Comparison of ENCODE assay signal across 8 mouse cellular contexts in the genomic region with DNA sequence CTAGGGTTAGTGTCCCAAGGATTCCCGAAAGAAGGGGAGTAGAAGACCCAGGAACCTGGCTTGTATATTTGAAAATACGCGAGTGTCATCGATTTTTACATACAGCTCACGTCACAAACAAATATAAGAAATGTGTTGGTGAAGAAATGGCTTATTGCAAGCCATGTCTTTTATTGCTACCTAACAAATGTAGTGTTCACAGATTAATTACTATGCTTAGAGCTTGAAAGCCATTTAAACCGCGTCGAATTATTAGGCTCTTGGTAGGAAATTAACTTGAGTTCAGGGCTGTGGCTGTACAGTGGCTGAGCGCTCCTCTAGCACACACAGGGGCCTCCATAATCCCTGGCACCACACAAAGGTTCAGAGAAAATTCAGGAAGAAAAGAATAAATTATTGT. TPM values are rescaled to one million over a fixed set of nuclear protein-coding genes. Genes with fewer than 3 reads are reported as not detected.
DNase-seq lines count a peak whose midpoint lies in the region; ATAC-seq lines count a peak whose summit lies in the region.

No protein-coding gene starts in this region.

- 13% methylated on average over 9 of the region's 9 CpGs for WGBS in lung, embryonic 16.5 days
- 13% methylated on average over 9 of the region's 9 CpGs for WGBS in intestine, embryonic 16.5 days
- 10% methylated on average over 9 of the region's 9 CpGs for WGBS in neural tube, embryonic 14.5 days

- peak overlapping the region; percentile 99 for H3K27ac ChIP-seq in lung, embryonic 16.5 days (ENCODE audit: low read length)
- peak overlapping the region; percentile 99 for H3K27ac ChIP-seq in intestine, embryonic 16.5 days (ENCODE audit: low read length)
- H3K27ac ChIP-seq in neural tube, embryonic 14.5 days (ENCODE audit: low read depth, low read length), result peak overlapping the region; percentile 98

- peaks cover 13% of the 10 kb centered on the region for H3K4me1 ChIP-seq in lung, embryonic 16.5 days (replicated peaks; ENCODE audit: control insufficient read depth, insufficient read depth, low read length)
- peaks cover 3% of the 10 kb centered on the region; the same call in 1 of the 2 replicates for H3K4me1 ChIP-seq in intestine, embryonic 16.5 days (ENCODE audit: control insufficient read depth, insufficient read depth, low read length)
- H3K4me1 ChIP-seq in neural tube, embryonic 14.5 days (ENCODE audit: control insufficient read depth, insufficient read depth, low read length), result peaks cover 11% of the 10 kb centered on the region

- ATAC-seq in lung, embryonic 16.5 days (ENCODE audit: low read depth), result no peak
- peak; percentile 19; the same call in 1 of the 2 replicates for ATAC-seq in intestine, embryonic 16.5 days
- ATAC-seq in neural tube, embryonic 14.5 days (ENCODE audit: low read depth), result no peak

- peak overlapping the region; percentile 97 for H3K9ac ChIP-seq in lung, embryonic 16.5 days (ENCODE audit: low read length)
- peak overlapping the region; percentile 100 for H3K9ac ChIP-seq in intestine, embryonic 16.5 days (ENCODE audit: low read depth, low read length)
- peak overlapping the region; percentile 95 for H3K9ac ChIP-seq in neural tube, embryonic 14.5 days (replicated peaks; ENCODE audit: low read depth, low read length)

- H3K27me3 ChIP-seq in lung, embryonic 16.5 days (ENCODE audit: control insufficient read depth, insufficient read depth, low read depth, low read length), result no peaks in the 10 kb centered on the region
- H3K27me3 ChIP-seq in intestine, embryonic 16.5 days (replicated peaks; ENCODE audit: control insufficient read depth, insufficient read depth, low read length), result no peaks in the 10 kb centered on the region
- no peaks in the 10 kb centered on the region for H3K27me3 ChIP-seq in neural tube, embryonic 14.5 days (ENCODE audit: control insufficient read depth, insufficient read depth, low read length)

- peak; percentile 7 for DNase-seq in adrenal gland, adult 2 months
- DNase-seq in adrenal gland, postnatal 25 days, result no peak
- DNase-seq in lung, postnatal 36 days, result no peak
- DNase-seq in gastrocnemius, postnatal 25 days, result no peak
- no peak for DNase-seq in gastrocnemius, adult 8-10 months (ENCODE audit: low spot score in 2 of 2)

- peak overlapping the region; percentile 100 for H3K4me3 ChIP-seq in lung, embryonic 16.5 days (ENCODE audit: low read length)
- H3K4me3 ChIP-seq in intestine, embryonic 16.5 days (ENCODE audit: low read length), result peak overlapping the region; percentile 99
- H3K4me3 ChIP-seq in neural tube, embryonic 14.5 days (ENCODE audit: low read depth, low read length), result peak overlapping the region; percentile 100

- no peaks in the 10 kb centered on the region for H3K9me3 ChIP-seq in lung, embryonic 16.5 days (ENCODE audit: control insufficient read depth, low read length)
- no peaks in the 10 kb centered on the region for H3K9me3 ChIP-seq in intestine, embryonic 16.5 days (ENCODE audit: control insufficient read depth, low read length)
- no peaks in the 10 kb centered on the region for H3K9me3 ChIP-seq in neural tube, embryonic 14.5 days (ENCODE audit: control insufficient read depth, low read length)

- H3K36me3 ChIP-seq in lung, embryonic 16.5 days (ENCODE audit: control insufficient read depth, insufficient read depth, low read length), result no peaks in the 10 kb centered on the region
- no peaks in the 10 kb centered on the region for H3K36me3 ChIP-seq in intestine, embryonic 16.5 days (ENCODE audit: control insufficient read depth, insufficient read depth, low read length)
- H3K36me3 ChIP-seq in neural tube, embryonic 14.5 days (ENCODE audit: control insufficient read depth, insufficient read depth, low read length), result no peaks in the 10 kb centered on the region

- peak overlapping the region; percentile 80 for H3K4me2 ChIP-seq in lung, embryonic 16.5 days (ENCODE audit: low read depth, low read length)
- peak overlapping the region; percentile 46 for H3K4me2 ChIP-seq in intestine, embryonic 16.5 days (ENCODE audit: low read depth, low read length)
- H3K4me2 ChIP-seq in neural tube, embryonic 14.5 days (ENCODE audit: low read depth, low read length), result peak overlapping the region; percentile 89

RNA-seq across cellular contexts. Expression of a gene that starts 0.7 kb away (rescaled TPM):
- 100 to 1,000 TPM; 126 to 169 TPM for total RNA-seq in adrenal gland, adult 2 months (2021)
- 13.6 and 17.7 TPM in 2 replicates for polyA plus RNA-seq in adrenal gland, adult 2 months (2012; rRNA removed)
- 151 and 219 TPM in 2 replicates for total RNA-seq in adrenal gland, postnatal 25 days (2021)
- 125 TPM in 2 replicates for polyA plus RNA-seq in lung, embryonic 16.5 days (2015; fragmentation: Nextera tagmentation; extraction: Ambion mirVana)
- 114 and 124 TPM in 2 replicates for polyA plus RNA-seq in intestine, embryonic 16.5 days (2015; fragmentation: Nextera tagmentation; extraction: Ambion mirVana)
- polyA plus RNA-seq in neural tube, embryonic 14.5 days (2014; fragmentation: Nextera tagmentation; extraction: Ambion mirVana), result 123 and 131 TPM in 2 replicates
- total RNA-seq in gastrocnemius, postnatal 25 days (2021), result 10 to 100 TPM; 74.9 to 81.8 TPM
- total RNA-seq in gastrocnemius, adult 8-10 months (2022), result 10 to 100 TPM; 73.2 to 97.8 (median 91.5) TPM

RNA-seq across cellular contexts. Expression of a gene that starts 20.2 kb away (rescaled TPM):
- total RNA-seq in adrenal gland, adult 2 months (2021), result 10 to 100 TPM; 43.8 to 51.3 TPM
- polyA plus RNA-seq in adrenal gland, adult 2 months (2012; rRNA removed), result 1.6 and 1.9 TPM in 2 replicates
- 21.6 and 35.6 TPM in 2 replicates for total RNA-seq in adrenal gland, postnatal 25 days (2021)
- polyA plus RNA-seq in lung, embryonic 16.5 days (2015; fragmentation: Nextera tagmentation; extraction: Ambion mirVana), result 30.9 and 33.7 TPM in 2 replicates
- 28.3 and 28.7 TPM in 2 replicates for polyA plus RNA-seq in intestine, embryonic 16.5 days (2015; fragmentation: Nextera tagmentation; extraction: Ambion mirVana)
- polyA plus RNA-seq in neural tube, embryonic 14.5 days (2014; fragmentation: Nextera tagmentation; extraction: Ambion mirVana), result 47.9 and 49.8 TPM in 2 replicates
- total RNA-seq in gastrocnemius, postnatal 25 days (2021), result 1 to 10 TPM; 7.7 to 9.3 TPM
- 10 to 100 TPM in 1 of 4 experiments, 1 to 10 TPM in 3; 7.8 to 10.3 (median 9.5) TPM for total RNA-seq in gastrocnemius, adult 8-10 months (2022)

RNA-seq across cellular contexts. Expression of a gene that starts 35.4 kb away (rescaled TPM):
- total RNA-seq in adrenal gland, adult 2 months (2021), result 1 to 10 TPM in 1 of 2 experiments, under 1 TPM in 1; 0.73 to 1.2 TPM
- 0.99 and 1.2 TPM in 2 replicates for polyA plus RNA-seq in adrenal gland, adult 2 months (2012; rRNA removed)
- total RNA-seq in adrenal gland, postnatal 25 days (2021), result 1.0 and 1.2 TPM in 2 replicates
- 1.1 TPM in 2 replicates for polyA plus RNA-seq in lung, embryonic 16.5 days (2015; fragmentation: Nextera tagmentation; extraction: Ambion mirVana)
- polyA plus RNA-seq in intestine, embryonic 16.5 days (2015; fragmentation: Nextera tagmentation; extraction: Ambion mirVana), result 0.65 and 0.78 TPM in 2 replicates
- polyA plus RNA-seq in neural tube, embryonic 14.5 days (2014; fragmentation: Nextera tagmentation; extraction: Ambion mirVana), result 20.6 and 21.2 TPM in 2 replicates
- total RNA-seq in gastrocnemius, postnatal 25 days (2021), result under 1 TPM; 0.05 to 0.15 TPM
- under 1 TPM in 1 of 4 experiments, not detected in 3; 0.11 TPM for total RNA-seq in gastrocnemius, adult 8-10 months (2022)
